Mouse (Mus musculus) forebrain, embryonic 14.5 days (tissue): ENCODE measurements at regions not wholly inside any gene's neighbourhood (a gene's known extent, or its start where the extent isn't known, plus 50 kb on each side); places are given as distances from the start of the nearest gene placed in this dataset.

Experiments
- ATAC-seq: fragments of 200-750 bp; cut with Nextera tagmentation; 2 replicates; pipeline ENCODE4 v1.8.0; 2017; ENCODE audit warnings: mild to moderate bottlenecking, moderate library complexity
- DNase-seq: peaks from one replicate; pipeline ENCODE4 v3.0.0-alpha.2; 2015; ENCODE audit warnings: low spot score
- H3K27ac ChIP-seq: fragments of 300-500 bp; sonication (generic); 2 replicates; pipeline ENCODE4 v1.5.1; 2014; ENCODE audit warnings: low read depth, mild to moderate bottlenecking, control low read depth, low read length, moderate library complexity
- H3K27me3 ChIP-seq: fragments of 300-500 bp; sonication (generic); replicated peaks from 2 replicates; pipeline ENCODE4 v1.6.1; 2014; ENCODE audit warnings: low read length, control low read depth, mixed read lengths; ENCODE audit not compliant: control insufficient read depth, insufficient read depth
- H3K36me3 ChIP-seq: fragments of 300-500 bp; sonication (generic); 2 replicates; pipeline ENCODE4 v1.6.1; 2014; ENCODE audit warnings: low read length, control low read depth; ENCODE audit not compliant: control insufficient read depth, insufficient read depth
- H3K4me1 ChIP-seq: fragments of 300-500 bp; sonication (generic); 2 replicates; pipeline ENCODE4 v1.6.1; 2014; ENCODE audit warnings: antibody characterized with exemption, low read length, control low read depth; ENCODE audit not compliant: control insufficient read depth, insufficient read depth
- H3K4me2 ChIP-seq: fragments of 300-500 bp; sonication (generic); 2 replicates; pipeline ENCODE4 v1.6.1; 2014; ENCODE audit warnings: mild to moderate bottlenecking, control low read depth, low read length
- H3K4me3 ChIP-seq: fragments of 300-500 bp; sonication (generic); 2 replicates; pipeline ENCODE4 v1.5.1; 2014; ENCODE audit warnings: low read depth, low read length, control low read depth
- H3K9ac ChIP-seq: fragments of 300-500 bp; sonication (generic); 2 replicates; pipeline ENCODE4 v1.6.1; 2014; ENCODE audit warnings: mild to moderate bottlenecking, low read length, control low read depth, moderate library complexity
- H3K9me3 ChIP-seq: fragments of 300-500 bp; sonication (generic); replicated peaks from 2 replicates; pipeline ENCODE4 v1.6.1; 2016; ENCODE audit warnings: low read length, control low read depth, mixed read lengths; ENCODE audit not compliant: control insufficient read depth
- WGBS: fragments of 180-500 bp; shearing (Covaris S2); extraction: QIAGEN DNeasy Blood & Tissue Kit; methylation state at CpG from one replicate; pipeline ENCODE4 v1.1.7; 2014; 5-methylcytosine and 5-hydroxymethylcytosine counted together

DNA sequence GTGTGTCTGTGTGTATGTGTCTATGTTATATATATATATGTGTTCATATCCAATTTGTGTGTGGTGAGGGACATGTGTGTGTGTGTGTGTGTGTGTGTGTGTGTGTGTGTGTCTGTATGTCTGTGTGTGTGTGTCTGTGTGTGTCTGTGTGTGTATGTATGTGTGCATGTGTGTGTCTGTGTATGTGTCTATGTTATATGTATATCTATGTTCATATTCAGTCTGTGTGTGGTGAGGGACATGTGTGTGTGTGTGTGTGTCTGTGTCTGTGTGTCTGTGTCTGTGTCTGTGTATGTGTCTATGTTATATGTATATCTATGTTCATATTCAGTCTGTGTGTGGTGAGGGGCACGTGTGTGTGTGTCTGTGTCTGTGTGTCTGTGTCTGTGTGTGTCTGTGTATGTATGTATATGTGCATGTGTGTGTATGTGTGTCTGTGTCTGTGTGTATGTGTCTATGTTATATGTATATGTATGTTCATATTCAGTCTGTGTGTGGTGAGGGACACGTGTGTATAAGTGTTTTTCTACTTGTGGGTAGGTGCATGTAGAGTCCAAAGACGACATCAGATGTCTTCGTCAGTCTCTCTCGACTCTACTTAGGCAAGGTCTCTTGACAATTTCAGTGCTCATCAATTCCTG is 370.5 kb upstream of the Slc7a11 start:
- 94% methylated on average over 5 of the region's 5 CpGs for WGBS
- no peaks in the 10 kb centered on the region for H3K4me1 ChIP-seq
- no peaks in the 10 kb centered on the region for H3K36me3 ChIP-seq
- no peak overlapping the region for H3K9ac ChIP-seq
- no peak overlapping the region for H3K27ac ChIP-seq
- DNase-seq (no peak), ATAC-seq (no peak; the same call in 1 of the 2 replicates)
- H3K27me3 ChIP-seq, result no peaks in the 10 kb centered on the region
- H3K4me2 ChIP-seq, result no peak overlapping the region
- no peaks in the 10 kb centered on the region for H3K9me3 ChIP-seq
- no peak overlapping the region for H3K4me3 ChIP-seq

DNA sequence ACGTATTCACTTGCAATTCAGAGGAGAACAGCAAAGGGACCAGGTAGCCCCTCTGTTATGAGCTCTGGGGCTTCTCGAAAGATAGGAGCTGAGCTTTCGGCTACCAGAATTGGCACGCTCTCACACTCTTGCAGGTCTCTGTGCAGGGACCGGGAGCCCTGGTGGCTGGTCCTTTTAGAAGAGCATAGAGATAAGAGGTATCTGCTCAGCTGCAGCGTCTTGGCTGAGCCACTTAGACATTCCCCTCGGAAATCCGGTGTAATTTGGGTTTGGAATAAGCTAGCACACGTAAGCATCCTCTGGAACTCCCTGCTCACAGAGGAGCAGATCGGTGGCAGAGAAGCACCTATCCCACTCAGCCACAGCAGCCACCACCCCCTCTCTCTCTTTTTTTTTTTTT is 372.3 kb upstream of the Slc7a11 start:
- H3K36me3 ChIP-seq, result no peaks in the 10 kb centered on the region
- WGBS, result 86% methylated on average over 10 of the region's 10 CpGs
- H3K4me1 ChIP-seq, result no peaks in the 10 kb centered on the region
- no peak overlapping the region for H3K4me2 ChIP-seq
- H3K9me3 ChIP-seq, result no peaks in the 10 kb centered on the region
- H3K4me3 ChIP-seq, result no peak overlapping the region
- H3K9ac ChIP-seq, result no peak overlapping the region
- DNase-seq, result no peak
- H3K27me3 ChIP-seq, result no peaks in the 10 kb centered on the region
- no peak for ATAC-seq
- H3K27ac ChIP-seq, result no peak overlapping the region

DNA sequence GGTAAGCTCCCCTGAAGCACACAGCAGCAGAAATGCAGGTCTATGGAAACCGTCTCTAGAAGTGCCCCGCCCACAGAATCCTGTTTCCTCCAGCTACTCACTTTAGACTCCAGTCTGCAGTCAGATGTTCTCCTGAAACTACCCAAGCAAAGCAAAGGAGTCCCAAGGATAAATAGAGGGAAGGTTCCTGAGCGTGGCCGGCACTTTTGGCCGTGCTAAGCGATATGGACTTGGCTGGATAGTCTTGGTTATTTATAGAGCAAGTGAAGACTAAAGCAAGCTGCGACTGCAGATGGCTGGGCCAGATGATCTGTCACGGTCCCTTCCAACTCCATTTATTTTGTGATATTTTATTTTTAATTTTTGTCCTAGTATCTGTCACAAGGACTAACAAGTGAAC is 373.1 kb upstream of the Slc7a11 start:
- Histone ChIP-seq H3K4me2 (no peak overlapping the region), H3K9ac (no peak overlapping the region), H3K27me3 (no peaks in the 10 kb centered on the region), H3K4me1 (no peaks in the 10 kb centered on the region), H3K9me3 (no peaks in the 10 kb centered on the region), H3K4me3 (no peak overlapping the region), H3K36me3 (no peaks in the 10 kb centered on the region), H3K27ac (no peak overlapping the region)
- no peak for ATAC-seq
- no peak for DNase-seq
- 83% methylated on average over 8 of the region's 8 CpGs for WGBS

DNA sequence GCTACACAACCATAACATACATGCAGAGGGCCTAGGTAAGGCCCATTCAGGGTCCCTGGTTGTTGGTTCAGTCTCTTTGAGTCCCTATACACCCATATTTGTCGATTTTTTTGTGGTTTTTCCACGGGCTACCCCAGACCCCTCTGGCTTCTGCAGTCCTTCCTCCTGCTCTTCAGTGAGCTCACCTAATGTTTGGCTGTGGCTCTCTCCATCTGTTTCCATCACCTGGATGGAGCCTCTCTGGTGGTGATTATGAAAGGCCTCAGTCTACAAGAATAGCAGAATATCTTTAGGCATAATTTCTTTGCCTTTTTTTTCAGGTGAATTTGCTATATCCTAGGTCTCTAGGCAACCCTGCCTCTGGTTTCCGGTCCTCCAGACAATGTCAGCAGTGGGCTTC is 373.9 kb upstream of the Slc7a11 start:
- Histone ChIP-seq H3K4me2 (no peak overlapping the region), H3K4me3 (no peak overlapping the region), H3K4me1 (no peaks in the 10 kb centered on the region), H3K27ac (no peak overlapping the region), H3K9ac (no peak overlapping the region), H3K9me3 (no peaks in the 10 kb centered on the region), H3K27me3 (no peaks in the 10 kb centered on the region), H3K36me3 (no peaks in the 10 kb centered on the region)
- ATAC-seq (no peak), DNase-seq (no peak)
- 80% methylated on average over 3 of the region's 3 CpGs for WGBS

DNA sequence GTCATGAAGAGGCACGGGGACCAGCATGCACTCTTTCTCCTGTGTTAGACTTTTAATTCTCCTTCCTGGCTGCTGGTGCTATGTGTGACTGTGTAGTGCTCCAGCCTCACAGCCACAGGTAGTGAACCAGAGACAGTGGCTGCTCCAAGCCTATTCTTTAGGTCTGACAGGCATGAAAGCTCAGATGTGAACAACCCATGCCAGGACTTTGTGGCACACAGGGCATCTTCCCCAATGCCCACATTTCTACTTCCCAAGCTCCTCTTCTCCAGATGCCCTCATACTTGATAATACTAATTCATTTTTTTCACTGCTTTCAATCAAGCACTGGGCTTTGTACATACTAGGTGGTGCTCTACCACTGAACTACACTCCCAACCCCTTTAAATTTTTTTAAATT is 377.4 kb upstream of the Slc7a11 start:
- no peak for DNase-seq
- no peak overlapping the region for H3K4me3 ChIP-seq
- ATAC-seq, result no peak
- H3K9ac ChIP-seq, result no peak overlapping the region
- no peaks in the 10 kb centered on the region for H3K9me3 ChIP-seq
- no peak overlapping the region for H3K4me2 ChIP-seq
- no peak overlapping the region for H3K27ac ChIP-seq
- H3K4me1 ChIP-seq, result no peaks in the 10 kb centered on the region
- H3K27me3 ChIP-seq, result no peaks in the 10 kb centered on the region
- 97% methylated on average over 1 of the region's 1 CpGs for WGBS
- no peaks in the 10 kb centered on the region for H3K36me3 ChIP-seq

DNA sequence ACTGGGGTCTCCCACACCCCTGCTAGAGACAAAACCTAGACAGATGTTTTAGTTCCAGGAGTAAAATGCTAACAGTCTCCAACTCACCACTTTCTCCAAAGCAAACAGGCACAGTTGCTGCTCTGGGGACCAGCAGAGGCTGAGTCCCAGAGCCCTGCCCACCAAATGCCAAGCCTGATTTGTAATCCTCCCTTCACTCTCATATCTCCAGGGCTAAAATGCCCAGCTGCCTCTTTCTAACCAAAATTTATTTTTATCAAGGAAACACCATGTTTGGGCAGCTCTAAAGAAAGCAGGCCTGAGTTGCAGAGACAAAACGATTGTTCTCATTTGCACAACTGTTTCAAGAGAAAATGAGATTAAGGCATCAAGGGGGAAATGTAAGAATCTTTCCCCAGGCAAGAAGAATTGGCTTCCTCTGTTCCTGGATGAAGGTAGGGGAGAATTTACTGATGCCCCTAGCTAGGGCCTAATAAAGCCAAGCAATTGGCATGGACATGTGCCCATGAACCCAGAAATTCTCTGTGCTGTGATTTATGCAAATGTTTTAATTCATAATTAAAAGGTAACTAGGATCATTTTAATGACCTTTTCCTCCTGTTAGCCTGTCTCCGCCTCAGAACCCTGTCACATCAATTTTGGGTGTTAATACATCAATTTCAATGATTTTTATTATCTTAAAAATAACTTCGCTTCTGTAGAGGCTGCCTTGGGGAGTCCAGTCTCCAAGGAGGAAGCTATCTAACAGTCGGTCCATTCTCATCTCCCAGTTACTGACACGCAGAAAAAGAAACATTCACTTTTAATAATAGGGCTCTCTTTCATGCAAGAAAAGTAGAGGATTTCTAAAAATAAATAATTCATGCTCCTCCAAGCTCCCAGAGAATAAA is 382.4 kb upstream of the Slc7a11 start:
- DNase-seq (no peak), ATAC-seq (no peak)
- no peaks in the 10 kb centered on the region for H3K9me3 ChIP-seq
- H3K27me3 ChIP-seq, result no peaks in the 10 kb centered on the region
- H3K36me3 ChIP-seq, result no peaks in the 10 kb centered on the region
- H3K9ac ChIP-seq, result no peak overlapping the region
- H3K27ac ChIP-seq, result no peak overlapping the region
- H3K4me3 ChIP-seq, result no peak overlapping the region
- H3K4me2 ChIP-seq, result no peak overlapping the region
- 68% methylated on average over 5 of the region's 5 CpGs for WGBS
- no peaks in the 10 kb centered on the region for H3K4me1 ChIP-seq

DNA sequence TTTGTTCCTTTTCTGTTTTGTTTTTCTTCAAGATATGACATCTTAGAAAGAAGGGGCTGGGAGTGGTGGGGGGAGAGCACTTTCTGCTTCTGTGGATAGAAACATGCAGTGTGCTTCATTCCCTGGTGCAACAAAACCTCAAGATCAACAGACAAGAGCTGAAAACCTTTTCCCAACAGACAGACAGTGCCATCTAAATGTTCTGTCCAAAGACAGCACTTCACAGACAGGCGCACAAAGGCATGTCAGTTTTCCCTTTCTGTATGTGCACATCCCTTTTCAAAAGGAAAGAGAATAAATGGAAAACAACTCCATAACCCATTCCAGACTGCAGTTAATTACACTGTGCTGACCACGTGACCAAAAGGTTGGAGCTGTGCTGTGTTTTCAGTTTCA is 383.0 kb upstream of the Slc7a11 start:
- ATAC-seq, result 0 out of 2 replicates have a peak, but pooled peaks have one; percentile 29

DNA sequence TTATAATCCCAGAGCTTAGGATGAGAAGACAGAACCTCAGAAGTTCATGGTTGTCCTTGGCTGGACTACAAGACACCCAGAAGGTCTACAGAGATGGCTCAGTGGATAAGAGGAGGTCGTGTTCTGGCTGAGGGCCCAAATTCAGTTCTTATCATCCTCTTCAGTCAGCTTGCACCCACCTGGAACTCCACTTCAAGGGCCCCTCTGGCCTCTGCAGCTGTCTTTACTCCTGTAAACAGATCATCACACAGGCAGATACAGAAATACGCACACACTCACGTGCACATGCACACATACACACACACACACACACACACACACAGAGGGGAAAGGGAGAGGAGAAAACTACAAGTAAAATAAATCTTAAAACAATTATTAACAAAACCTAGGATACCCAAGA is 385.8 kb upstream of the Slc7a11 start:
- DNase-seq, result no peak
- Histone ChIP-seq H3K9ac (no peak overlapping the region), H3K4me1 (no peaks in the 10 kb centered on the region), H3K27me3 (no peaks in the 10 kb centered on the region), H3K36me3 (no peaks in the 10 kb centered on the region), H3K4me3 (no peak overlapping the region), H3K27ac (no peak overlapping the region), H3K4me2 (no peak overlapping the region), H3K9me3 (no peaks in the 10 kb centered on the region)
- no peak for ATAC-seq
- WGBS, result 87% methylated on average over 3 of the region's 3 CpGs

More for the DNA sequence above, 383.0 kb upstream of the Slc7a11 start:
- H3K36me3 ChIP-seq, result no peaks in the 10 kb centered on the region
- H3K4me3 ChIP-seq, result no peak overlapping the region
- H3K9ac ChIP-seq, result no peak overlapping the region
- no peaks in the 10 kb centered on the region for H3K27me3 ChIP-seq
- WGBS, result 70% methylated on average over 2 of the region's 2 CpGs
- H3K27ac ChIP-seq, result no peak overlapping the region
- H3K9me3 ChIP-seq, result no peaks in the 10 kb centered on the region
- DNase-seq, result peak; percentile 14
- H3K4me2 ChIP-seq, result no peak overlapping the region
- no peaks in the 10 kb centered on the region for H3K4me1 ChIP-seq

DNA sequence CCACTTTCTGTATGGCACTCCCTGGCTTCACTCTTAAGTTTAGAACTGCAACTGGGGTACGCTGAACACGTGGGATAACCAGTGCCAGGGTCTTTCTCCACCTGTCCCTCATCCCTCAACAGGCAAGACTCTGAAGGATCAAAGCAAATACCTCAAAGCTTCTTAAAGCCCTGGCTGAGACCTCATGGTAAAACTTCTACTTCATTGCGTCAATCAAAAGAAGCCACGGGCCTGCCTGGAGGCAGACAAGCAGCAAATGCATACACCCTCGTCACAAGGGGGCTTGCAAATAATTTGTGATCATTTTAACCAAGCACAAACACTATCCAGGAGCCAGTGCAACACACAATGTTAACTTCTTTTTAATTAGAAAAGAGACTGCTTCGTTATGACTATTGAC is 387.0 kb upstream of the Slc7a11 start:
- no peak overlapping the region for H3K4me3 ChIP-seq
- no peaks in the 10 kb centered on the region for H3K4me1 ChIP-seq
- H3K27ac ChIP-seq, result no peak overlapping the region
- no peaks in the 10 kb centered on the region for H3K36me3 ChIP-seq
- no peak for ATAC-seq
- no peak overlapping the region for H3K4me2 ChIP-seq
- no peaks in the 10 kb centered on the region for H3K9me3 ChIP-seq
- 67% methylated on average over 6 of the region's 6 CpGs for WGBS
- DNase-seq, result no peak
- no peaks in the 10 kb centered on the region for H3K27me3 ChIP-seq
- no peak overlapping the region for H3K9ac ChIP-seq
